Mouse (Mus musculus): ENCODE results near the gene Ero1lb. TPM values are rescaled to one million over a fixed set of nuclear protein-coding genes. Genes with fewer than 3 reads are reported as not detected.

Gene Ero1lb
- 5.9 and 6.2 TPM in 2 replicates for polyA plus RNA-seq (2015; fragmentation: Nextera tagmentation; extraction: Ambion mirVana)

DNA sequence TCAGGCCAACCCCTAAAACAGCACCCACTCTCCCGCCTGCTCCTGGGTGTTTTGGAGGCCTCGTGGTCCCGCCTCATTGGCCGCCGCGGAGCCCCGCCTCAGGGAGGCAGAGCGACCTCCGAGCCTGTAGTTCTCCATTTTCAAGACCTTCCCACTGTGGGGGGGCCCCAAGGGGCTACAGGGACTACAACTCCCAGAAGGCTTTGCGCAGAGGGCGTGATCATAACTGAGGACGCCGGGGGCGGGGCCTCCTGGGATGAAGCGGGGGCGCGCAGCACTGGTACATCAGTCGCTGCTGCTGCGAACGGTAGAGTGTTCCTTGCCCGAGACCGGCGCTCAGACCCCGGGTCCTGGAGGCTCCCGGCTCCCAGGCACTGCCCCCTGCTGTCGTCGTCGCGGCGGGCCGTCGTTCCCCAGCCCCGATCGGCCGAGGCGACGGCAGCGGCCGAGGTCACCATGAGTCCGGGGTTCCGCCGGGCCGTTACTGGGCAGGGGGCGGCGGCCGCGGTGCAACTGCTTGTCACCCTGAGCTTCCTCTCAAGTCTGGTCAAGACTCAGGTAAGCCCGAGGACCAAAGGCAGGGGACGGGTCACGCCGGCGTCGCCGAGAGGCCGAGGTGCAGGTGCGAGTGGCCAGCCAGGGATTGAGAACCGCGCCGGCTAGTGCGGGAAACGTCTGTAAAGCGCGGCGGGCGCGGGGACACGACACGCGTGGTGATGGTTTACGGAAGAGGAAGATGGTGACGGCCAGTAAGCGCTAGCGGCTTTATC lies at the start of gene Ero1lb:
TSS of gene Ero1lb (plus strand) at position 254 of the 770 bp plus-strand sequence.
- Histone ChIP-seq H3K27me3 (replicated peaks) (no peaks in the 10 kb centered on the region; the same call in 1 of the 2 replicates), H3K9me3 (no peaks in the 10 kb centered on the region), H3K9ac (peak within 1 kb of the TSS; percentile 85), H3K27ac (replicated peaks) (no peak within 1 kb of the TSS), H3K4me3 (peak within 1 kb of the TSS; percentile 75), H3K36me3 (no peaks in the 10 kb centered on the region), H3K4me1 (peaks cover 7% of the 10 kb centered on the region; the same call in 1 of the 2 replicates), H3K4me2 (peak within 1 kb of the TSS; percentile 93)
- under 1% methylated on average over 73 of the region's 73 CpGs for WGBS
- ATAC-seq (ENCODE audit: extremely low read depth, insufficient number of reproducible peaks, low FRiP score, low TSS enrichment), result peak; percentile 100

- H3K27ac ChIP-seq (replicated peaks), result no peak overlapping the region
- no peaks in the 10 kb centered on the region for H3K36me3 ChIP-seq
- ATAC-seq (ENCODE audit: extremely low read depth, insufficient number of reproducible peaks, low FRiP score, low TSS enrichment), result no peak
- no peaks in the 10 kb centered on the region for H3K9me3 ChIP-seq
- peak overlapping the region; percentile 63 for H3K4me3 ChIP-seq
- peak overlapping the region; percentile 98 for H3K4me2 ChIP-seq
- 3% methylated on average over 18 of the region's 18 CpGs for WGBS
- peaks cover 4% of the 10 kb centered on the region; the same call in 1 of the 2 replicates for H3K4me1 ChIP-seq
- peaks cover 35% of the 10 kb centered on the region for H3K27me3 ChIP-seq (replicated peaks)
- peak overlapping the region; percentile 73 for H3K9ac ChIP-seq
Measured at GRCm38 (mm10) chr13:12519371-12519770, 46.3 kb upstream of the Ero1lb start.

- Histone ChIP-seq H3K36me3 (no peaks in the 10 kb centered on the region), H3K27me3 (replicated peaks) (peaks cover 35% of the 10 kb centered on the region), H3K4me2 (peak within 1 kb of the TSS; percentile 98), H3K4me1 (peaks cover 4% of the 10 kb centered on the region; the same call in 1 of the 2 replicates), H3K9me3 (no peaks in the 10 kb centered on the region), H3K27ac (replicated peaks) (no peak within 1 kb of the TSS), H3K9ac (peak within 1 kb of the TSS; percentile 82), H3K4me3 (peak within 1 kb of the TSS; percentile 63)
- WGBS, result under 1% methylated on average over 35 of the region's 35 CpGs
- ATAC-seq (ENCODE audit: extremely low read depth, insufficient number of reproducible peaks, low FRiP score, low TSS enrichment), result no peak
Measured at GRCm38 (mm10) chr13:12519955-12520584, 45.6 kb upstream of the Ero1lb start, which contains the start of gene Edaradd. Gene Edaradd (minus strand): TSS chr13:12520438.

DNA sequence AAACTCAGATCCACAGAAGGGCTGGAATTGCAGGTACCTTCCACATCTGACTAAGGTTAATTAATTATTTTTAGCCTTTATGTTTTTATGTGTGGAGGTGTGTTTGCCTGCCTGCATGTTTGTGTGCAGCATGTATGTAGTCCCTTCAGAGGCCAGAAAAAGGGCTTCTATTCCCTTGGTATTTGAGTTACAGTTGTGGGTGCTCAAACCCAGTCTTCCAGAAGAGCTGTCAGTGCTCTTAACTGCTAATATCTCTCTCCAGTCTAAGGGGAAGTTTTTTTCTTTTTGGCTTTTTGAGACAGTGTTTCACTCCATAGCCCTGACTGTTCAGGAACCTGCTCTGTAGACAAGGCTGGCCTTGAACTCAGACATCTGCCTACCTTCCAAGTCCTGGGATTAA lies 43.3 kb upstream of the Ero1lb start:
- Histone ChIP-seq H3K27me3 (replicated peaks) (peaks cover 35% of the 10 kb centered on the region), H3K9ac (no peak overlapping the region), H3K36me3 (no peaks in the 10 kb centered on the region), H3K4me2 (no peak overlapping the region), H3K9me3 (no peaks in the 10 kb centered on the region), H3K4me3 (no peak overlapping the region), H3K27ac (replicated peaks) (no peak overlapping the region), H3K4me1 (peaks cover 4% of the 10 kb centered on the region; the same call in 1 of the 2 replicates)
- ATAC-seq (ENCODE audit: extremely low read depth, insufficient number of reproducible peaks, low FRiP score, low TSS enrichment), result no peak

GRCm38 (mm10) chr13:12525678-12526077 lies 40.0 kb upstream of the Ero1lb start:
- Histone ChIP-seq H3K27me3 (replicated peaks) (0 out of 2 replicates have a peak, but pooled peaks cover 15% of the 10 kb centered on the region), H3K9me3 (no peaks in the 10 kb centered on the region), H3K9ac (no peak overlapping the region), H3K4me1 (peaks cover 8% of the 10 kb centered on the region; the same call in 1 of the 2 replicates), H3K4me2 (no peak overlapping the region), H3K4me3 (no peak overlapping the region), H3K27ac (replicated peaks) (no peak overlapping the region), H3K36me3 (no peaks in the 10 kb centered on the region)
- WGBS, result 71% methylated on average over 4 of the region's 4 CpGs
- no peak for ATAC-seq (ENCODE audit: extremely low read depth, insufficient number of reproducible peaks, low FRiP score, low TSS enrichment)

- Histone ChIP-seq H3K4me1 (peaks cover 3% of the 10 kb centered on the region; the same call in 1 of the 2 replicates), H3K9me3 (no peaks in the 10 kb centered on the region; the same call in 1 of the 2 replicates), H3K27me3 (replicated peaks) (no peaks in the 10 kb centered on the region), H3K27ac (replicated peaks) (no peak overlapping the region), H3K36me3 (no peaks in the 10 kb centered on the region), H3K4me2 (no peak overlapping the region), H3K4me3 (no peak overlapping the region), H3K9ac (no peak overlapping the region)
- ATAC-seq (ENCODE audit: extremely low read depth, insufficient number of reproducible peaks, low FRiP score, low TSS enrichment), result no peak
- WGBS, result 79% methylated on average over 3 of the region's 3 CpGs
Measured at GRCm38 (mm10) chr13:12534628-12535027, 31.0 kb upstream of the Ero1lb start.

- H3K27me3 ChIP-seq (replicated peaks), result peaks cover 6% of the 10 kb centered on the region; the same call in 1 of the 2 replicates
- no peak overlapping the region for H3K4me2 ChIP-seq
- H3K27ac ChIP-seq (replicated peaks), result no peak overlapping the region
- 66% methylated on average over 6 of the region's 6 CpGs for WGBS
- ATAC-seq (ENCODE audit: extremely low read depth, insufficient number of reproducible peaks, low FRiP score, low TSS enrichment), result no peak
- no peaks in the 10 kb centered on the region for H3K36me3 ChIP-seq
- no peak overlapping the region for H3K4me3 ChIP-seq
- H3K9me3 ChIP-seq, result no peaks in the 10 kb centered on the region; the same call in 1 of the 2 replicates
- H3K9ac ChIP-seq, result no peak overlapping the region
- H3K4me1 ChIP-seq, result peaks cover 18% of the 10 kb centered on the region
Measured at GRCm38 (mm10) chr13:12537971-12538370, 27.7 kb upstream of the Ero1lb start.

DNA sequence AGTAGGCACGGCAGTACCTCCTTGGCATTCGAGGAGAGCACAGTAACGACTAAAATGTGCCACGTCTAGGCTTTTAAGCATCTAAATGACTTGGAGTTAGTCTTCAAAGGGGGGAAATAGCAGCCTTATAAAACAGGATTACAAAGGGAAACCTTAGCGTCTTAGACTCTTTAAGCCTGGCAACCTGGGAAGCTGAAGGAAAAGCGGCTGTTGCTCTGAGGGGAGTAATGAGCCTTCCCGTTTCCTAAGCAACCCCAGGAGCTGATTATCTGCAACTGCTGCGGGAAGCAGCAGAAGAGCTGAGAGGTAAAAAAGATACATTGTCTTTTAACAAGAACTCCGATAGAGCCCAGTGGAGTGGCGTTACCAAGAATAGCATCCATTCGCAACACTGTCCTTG lies 26.0 kb upstream of the Ero1lb start:
- Histone ChIP-seq H3K9ac (0 out of 2 replicates have a peak overlapping the region, but pooled peaks have one; percentile 7), H3K36me3 (no peaks in the 10 kb centered on the region), H3K4me1 (peaks cover 21% of the 10 kb centered on the region), H3K27me3 (replicated peaks) (peaks cover 6% of the 10 kb centered on the region; the same call in 1 of the 2 replicates), H3K27ac (replicated peaks) (no peak overlapping the region), H3K9me3 (no peaks in the 10 kb centered on the region; the same call in 1 of the 2 replicates), H3K4me2 (peak overlapping the region; percentile 24; the same call in 1 of the 2 replicates), H3K4me3 (no peak overlapping the region)
- no peak for ATAC-seq (ENCODE audit: extremely low read depth, insufficient number of reproducible peaks, low FRiP score, low TSS enrichment)
- 34% methylated on average over 11 of the region's 11 CpGs for WGBS

GRCm38 (mm10) chr13:12540119-12540518 lies 25.6 kb upstream of the Ero1lb start:
- 51% methylated on average over 13 of the region's 13 CpGs for WGBS
- no peaks in the 10 kb centered on the region for H3K36me3 ChIP-seq

GRCm38 (mm10) chr13:12542006-12542981 lies 23.4 kb upstream of the Ero1lb start:
- peak overlapping the region; percentile 19 for H3K4me3 ChIP-seq
- peaks cover 21% of the 10 kb centered on the region for H3K4me1 ChIP-seq
- no peaks in the 10 kb centered on the region for H3K36me3 ChIP-seq
- no peak overlapping the region for H3K9ac ChIP-seq
- 8% methylated on average over 23 of the region's 23 CpGs for WGBS
- peaks cover 6% of the 10 kb centered on the region; the same call in 1 of the 2 replicates for H3K27me3 ChIP-seq (replicated peaks)
- no peak overlapping the region for H3K27ac ChIP-seq (replicated peaks)
- H3K9me3 ChIP-seq, result no peaks in the 10 kb centered on the region
- ATAC-seq (ENCODE audit: extremely low read depth, insufficient number of reproducible peaks, low FRiP score, low TSS enrichment), result no peak
- H3K4me2 ChIP-seq, result peak overlapping the region; percentile 58

More at GRCm38 (mm10) chr13:12540119-12540518, 25.6 kb upstream of the Ero1lb start:
- peaks cover 6% of the 10 kb centered on the region; the same call in 1 of the 2 replicates for H3K27me3 ChIP-seq (replicated peaks)
- H3K4me1 ChIP-seq, result peaks cover 21% of the 10 kb centered on the region
- no peak overlapping the region for H3K4me3 ChIP-seq
- no peak overlapping the region for H3K27ac ChIP-seq (replicated peaks)
- peak overlapping the region; percentile 24; the same call in 1 of the 2 replicates for H3K4me2 ChIP-seq
- H3K9me3 ChIP-seq, result no peaks in the 10 kb centered on the region; the same call in 1 of the 2 replicates
- H3K9ac ChIP-seq, result no peak overlapping the region
- no peak for ATAC-seq (ENCODE audit: extremely low read depth, insufficient number of reproducible peaks, low FRiP score, low TSS enrichment)

All from heart, embryonic 13.5 days (tissue).